Mouse (Mus musculus) myocyte (in vitro differentiated cells): ENCODE data around the gene Olfr781. TPM values are rescaled to one million over a fixed set of nuclear protein-coding genes. Genes with fewer than 3 reads are reported as not detected.
"Not testable (repeated sequence)": the region's sequence is repeated elsewhere in the genome, so short reads cannot be mapped to it uniquely, and the experiment has no call there.

ENCODE experiments used
- H3K27me3 ChIP-seq: one replicate; pipeline ENCODE4 v1.6.1; 2011; ENCODE audit not compliant: control insufficient read depth, insufficient read depth, insufficient read length
- H3K36me3 ChIP-seq: one replicate; pipeline ENCODE4 v1.6.1; 2011; ENCODE audit not compliant: control insufficient read depth, insufficient read depth
- H3K4me2 ChIP-seq: one replicate; pipeline ENCODE4 v1.6.1; 2011; ENCODE audit warnings: low read depth, control low read depth
- H3K4me3 ChIP-seq: one replicate; pipeline ENCODE4 v1.5.1; 2011; ENCODE audit warnings: mild to moderate bottlenecking, control low read depth, moderate library complexity
- H3K79me2 ChIP-seq: one replicate; pipeline ENCODE4 v1.6.1; 2011; ENCODE audit not compliant: control insufficient read depth, insufficient read depth
- H3ac ChIP-seq: one replicate; pipeline ENCODE4 v1.6.1; 2011; ENCODE audit not compliant: control insufficient read depth, insufficient read length
- CEBPB ChIP-seq: IDR thresholded peaks from 2 replicates; pipeline ENCODE4 v1.6.1; 2011; ENCODE audit warnings: mild to moderate bottlenecking, moderate library complexity; ENCODE audit not compliant: poor library complexity, insufficient read depth, severe bottlenecking
- E2F4 ChIP-seq: IDR thresholded peaks from one replicate; pipeline ENCODE4 v1.6.1; 2011; ENCODE audit warnings: mild to moderate bottlenecking, control low read depth, moderate library complexity; ENCODE audit not compliant: insufficient read depth
- MAX ChIP-seq: IDR thresholded peaks from one replicate; pipeline ENCODE4 v1.6.1; 2011; ENCODE audit warnings: low read depth, mild to moderate bottlenecking, control low read depth
- MYOD1 ChIP-seq, 3 experiments: IDR thresholded peaks; one replicate each; pipeline ENCODE4 v1.6.1; 2011; ENCODE audit warnings: control low read depth in 2 of 3, low read depth in 2 of 3, mild to moderate bottlenecking in 2 of 3, moderate library complexity in 1 of 3; ENCODE audit not compliant: insufficient read length in 2 of 3, control insufficient read depth in 1 of 3
- MYOG ChIP-seq, 3 experiments: IDR thresholded peaks; one replicate each; pipeline ENCODE4 v1.6.1; 2011; ENCODE audit warnings: control low read depth in 2 of 3, low read depth in 2 of 3, mild to moderate bottlenecking in 2 of 3; ENCODE audit not compliant: insufficient read length in 2 of 3, control insufficient read depth in 1 of 3, insufficient read depth in 1 of 3
- POLR2A ChIP-seq: IDR thresholded peaks from one replicate; pipeline ENCODE4 v1.6.1; 2011; ENCODE audit warnings: low read depth, mild to moderate bottlenecking, control low read depth, moderate library complexity; ENCODE audit not compliant: insufficient read length
- POLR2AphosphoS2 ChIP-seq: IDR thresholded peaks from one replicate; pipeline ENCODE4 v1.6.1; 2011; ENCODE audit warnings: low read depth, control low read depth; ENCODE audit not compliant: insufficient read length
- REST ChIP-seq: IDR thresholded peaks from one replicate; pipeline ENCODE4 v1.6.1; 2011; ENCODE audit warnings: mild to moderate bottlenecking, control low read depth, moderate library complexity; ENCODE audit not compliant: insufficient read depth, insufficient read length
- SRF ChIP-seq: IDR thresholded peaks from one replicate; pipeline ENCODE4 v1.6.1; 2011; ENCODE audit warnings: low read depth; ENCODE audit not compliant: control insufficient read depth, insufficient read length
- TCF12 ChIP-seq: IDR thresholded peaks from one replicate; pipeline ENCODE4 v1.6.1; 2011; ENCODE audit warnings: mild to moderate bottlenecking, control low read depth; ENCODE audit not compliant: poor library complexity, insufficient read depth, severe bottlenecking
- TCF3 ChIP-seq: IDR thresholded peaks from one replicate; pipeline ENCODE4 v1.6.1; 2011; ENCODE audit warnings: low read depth, control low read depth; ENCODE audit not compliant: insufficient read length
- USF1 ChIP-seq: IDR thresholded peaks from one replicate; pipeline ENCODE4 v1.6.1; 2011; ENCODE audit warnings: low read depth, mild to moderate bottlenecking, control low read depth, moderate library complexity
- polyA plus RNA-seq: library from polyadenylated mRNA; unstranded; fragments of >200 nt; fragmentation: generic; extraction: Trizol; gene quantifications from one replicate; pipeline ENCODE4 v1.2.1, GENCODE M21; 2012; ENCODE audit warnings: missing spikeins

The Olfr781 gene
- polyA plus RNA-seq, 1 experiment = not detected

DNA sequence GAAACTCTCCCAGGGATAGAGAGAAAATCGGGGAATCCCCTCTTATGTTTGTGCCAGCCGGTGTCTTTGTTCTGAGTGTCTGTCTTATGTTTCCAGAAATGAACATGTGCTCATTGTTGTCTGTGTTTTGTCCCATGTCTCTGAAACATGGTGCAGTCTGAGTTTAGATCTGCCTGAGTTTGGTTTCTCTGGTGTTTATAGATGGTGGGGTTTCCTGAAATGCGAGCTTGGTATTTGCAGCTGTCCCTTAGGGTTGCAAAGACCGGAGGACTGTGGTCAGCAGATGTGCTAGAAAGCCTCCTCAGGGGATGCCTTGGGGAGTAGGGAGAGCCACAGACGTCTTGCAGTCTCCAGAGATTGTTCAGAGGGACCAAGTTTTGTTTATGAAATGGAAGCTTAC is 28.7 kb downstream of the Olfr781 start:
- H3ac ChIP-seq = no peak overlapping the region
- TF ChIP-seq MYOG (IDR thresholded peaks at IDR 0.05; ENCODE audit: control insufficient read depth in 1 of 3, insufficient read depth in 1 of 3, insufficient read length in 2 of 3, low read depth in 2 of 3) (peak in 1 of 3 experiments; percentile 45), POLR2A (no peak), MAX (no peak), SRF (no peak), MYOD1 (IDR thresholded peaks at IDR 0.05; ENCODE audit: control insufficient read depth in 1 of 3, insufficient read length in 2 of 3, low read depth in 2 of 3) (peak in 2 of 3 experiments; percentile 40 to 50), CEBPB (no peak), TCF3 (no peak), USF1 (no peak), REST (no peak), POLR2AphosphoS2 (no peak), TCF12 (peak; percentile 38), E2F4 (no peak)

GRCm38 (mm10) chr10:129374051-129374450 is 45.4 kb downstream of the Olfr781 start:
- not testable (repeated sequence) for H3ac ChIP-seq, H3K36me3 ChIP-seq, H3K79me2 ChIP-seq, H3K27me3 ChIP-seq
- Histone ChIP-seq H3K4me2 (peak overlapping the region; percentile 61), H3K4me3 (peak overlapping the region; percentile 18)

More for the DNA sequence above, 28.7 kb downstream of the Olfr781 start:
- Histone ChIP-seq H3K36me3 (no peaks in the 10 kb centered on the region), H3K27me3 (no peaks in the 10 kb centered on the region), H3K4me3 (no peak overlapping the region), H3K4me2 (peak overlapping the region; percentile 44), H3K79me2 (no peaks in the 10 kb centered on the region)

Other genes starting within 250 kb of the Olfr781 start
- gene Olfr767, start 245.9 kb upstream of the Olfr781 start, polyA plus RNA-seq = 0.04 TPM
- gene Olfr768, start 229.5 kb upstream of the Olfr781 start, polyA plus RNA-seq = 0.01 TPM
- 0.04 TPM for gene Olfr769, start 211.0 kb upstream of the Olfr781 start, polyA plus RNA-seq
- gene Olfr770, start 189.9 kb upstream of the Olfr781 start, polyA plus RNA-seq = not detected
- gene Olfr771, start 164.1 kb upstream of the Olfr781 start, polyA plus RNA-seq = not detected
- gene Olfr772, start 150.9 kb upstream of the Olfr781 start, polyA plus RNA-seq = not detected
- not detected for gene Olfr773, start 141.4 kb upstream of the Olfr781 start, polyA plus RNA-seq
- not detected for gene Olfr774, start 92.7 kb upstream of the Olfr781 start, polyA plus RNA-seq
- gene Olfr775, start 80.4 kb upstream of the Olfr781 start, polyA plus RNA-seq = not detected
- not detected for gene Olfr776, start 69.7 kb upstream of the Olfr781 start, polyA plus RNA-seq
- gene Olfr777, start 57.4 kb upstream of the Olfr781 start, polyA plus RNA-seq = not detected
- not detected for gene Olfr780, start 10.7 kb upstream of the Olfr781 start, polyA plus RNA-seq
- gene Olfr782, start 20.0 kb downstream of the Olfr781 start, polyA plus RNA-seq = not detected
- 0.02 TPM for gene Olfr784, start 55.2 kb downstream of the Olfr781 start, polyA plus RNA-seq
- gene Olfr785, start 76.6 kb downstream of the Olfr781 start, polyA plus RNA-seq = not detected
- gene Olfr786, start 98.5 kb downstream of the Olfr781 start, polyA plus RNA-seq = not detected
- not detected for gene Olfr787, start 133.0 kb downstream of the Olfr781 start, polyA plus RNA-seq
- not detected for gene Olfr788, start 142.1 kb downstream of the Olfr781 start, polyA plus RNA-seq
- not detected for gene Olfr789, start 155.9 kb downstream of the Olfr781 start, polyA plus RNA-seq
- gene Olfr790, start 169.6 kb downstream of the Olfr781 start, polyA plus RNA-seq = not detected
- gene Olfr791, start 192.9 kb downstream of the Olfr781 start, polyA plus RNA-seq = not detected
- not detected for gene Olfr792, start 210.3 kb downstream of the Olfr781 start, polyA plus RNA-seq
- gene Olfr794, start 238.8 kb downstream of the Olfr781 start, polyA plus RNA-seq = not detected